Mouse (Mus musculus): ENCODE data around the gene Lrrc74a. TPM values are rescaled to one million over a fixed set of nuclear protein-coding genes. Genes with fewer than 3 reads are reported as not detected.

The Lrrc74a gene
- polyA plus RNA-seq, 1 experiment from 2014 or later: not detected

DNA sequence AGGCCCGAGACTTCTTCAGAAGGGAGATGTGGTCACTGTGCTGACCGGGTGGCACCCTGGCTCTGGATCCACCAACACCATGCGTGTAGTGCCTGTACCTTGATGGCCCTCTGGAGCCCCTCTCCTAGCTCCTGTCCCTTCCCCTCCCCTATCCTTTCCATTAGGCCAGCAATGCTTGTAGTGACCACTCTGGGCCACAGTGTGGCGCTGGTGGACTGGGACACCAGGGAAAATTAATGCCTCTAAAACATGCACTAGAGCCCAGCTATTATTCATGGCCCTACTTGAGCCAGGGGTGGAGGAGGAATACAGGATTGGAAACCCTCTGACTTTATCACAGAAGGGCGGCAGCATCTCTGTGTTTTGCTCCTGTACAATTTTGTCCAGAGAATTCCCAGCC is 18.8 kb upstream of the Lrrc74a start:
- WGBS (ENCODE audit: insufficient replicate concordance): 49% methylated on average over 5 of the region's 5 CpGs
- H3K36me3 ChIP-seq (replicated peaks; ENCODE audit: insufficient read depth, low read length): no peaks in the 10 kb centered on the region
- DNase-seq (peak; percentile 72), ATAC-seq (no peak)
- TF ChIP-seq CTCF (IDR thresholded peaks at IDR 0.05; ENCODE audit: low read depth): peak; percentile 81
- no peak for TF ChIP-seq EP300 (IDR thresholded peaks at IDR 0.05; ENCODE audit: low read depth)
- H3K9ac ChIP-seq (replicated peaks): no peak overlapping the region
- no peak overlapping the region for H3K4me3 ChIP-seq (ENCODE audit: low read depth, low read length)
- no peak overlapping the region for H3K4me2 ChIP-seq (ENCODE audit: low read depth, low read length)
- H3K4me1 ChIP-seq (ENCODE audit: insufficient read depth): no peaks in the 10 kb centered on the region
- no peaks in the 10 kb centered on the region for H3K27me3 ChIP-seq (ENCODE audit: insufficient read depth, low read length)
- H3K9me3 ChIP-seq (ENCODE audit: low read length): no peaks in the 10 kb centered on the region
- no peak overlapping the region for H3K27ac ChIP-seq (ENCODE audit: low read depth)

DNA sequence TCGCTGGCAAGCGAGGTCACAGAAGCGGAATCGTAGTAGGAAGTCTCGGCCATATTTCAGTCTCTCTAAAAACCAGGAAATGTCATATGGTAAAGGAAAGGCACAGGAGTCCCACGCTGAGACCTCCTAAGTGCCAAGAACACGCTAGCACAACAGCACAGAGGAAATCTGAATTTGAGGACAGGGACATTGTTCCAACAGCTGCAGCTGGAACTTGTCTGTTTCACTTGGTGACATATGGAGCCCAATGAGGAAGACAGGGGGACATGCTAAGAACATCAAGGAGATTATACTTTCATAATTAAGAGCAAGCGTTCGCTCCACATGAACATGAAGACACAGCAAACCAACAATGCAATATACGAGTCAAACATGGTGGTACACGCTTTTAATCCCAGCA is 17.2 kb upstream of the Lrrc74a start:
- Histone ChIP-seq H3K4me1 (ENCODE audit: insufficient read depth) (no peaks in the 10 kb centered on the region), H3K9ac (replicated peaks) (no peak overlapping the region), H3K9me3 (ENCODE audit: low read length) (no peaks in the 10 kb centered on the region), H3K36me3 (replicated peaks; ENCODE audit: insufficient read depth, low read length) (no peaks in the 10 kb centered on the region), H3K4me2 (ENCODE audit: low read depth, low read length) (no peak overlapping the region), H3K4me3 (ENCODE audit: low read depth, low read length) (no peak overlapping the region), H3K27me3 (ENCODE audit: insufficient read depth, low read length) (no peaks in the 10 kb centered on the region), H3K27ac (ENCODE audit: low read depth) (no peak overlapping the region)
- DNase-seq (no peak), ATAC-seq (no peak)
- 81% methylated on average over 11 of the region's 11 CpGs for WGBS (ENCODE audit: insufficient replicate concordance)
- no peak for TF ChIP-seq EP300 (IDR thresholded peaks at IDR 0.05; ENCODE audit: low read depth)
- TF ChIP-seq CTCF (IDR thresholded peaks at IDR 0.05; ENCODE audit: low read depth): no peak

- ATAC-seq: no peak
- Histone ChIP-seq H3K9me3 (ENCODE audit: low read length) (no peaks in the 10 kb centered on the region), H3K4me2 (ENCODE audit: low read depth, low read length) (no peak overlapping the region), H3K4me1 (ENCODE audit: insufficient read depth) (no peaks in the 10 kb centered on the region), H3K9ac (replicated peaks) (no peak overlapping the region), H3K36me3 (replicated peaks; ENCODE audit: insufficient read depth, low read length) (no peaks in the 10 kb centered on the region), H3K27ac (ENCODE audit: low read depth) (no peak overlapping the region), H3K4me3 (ENCODE audit: low read depth, low read length) (no peak overlapping the region), H3K27me3 (ENCODE audit: insufficient read depth, low read length) (no peaks in the 10 kb centered on the region)
- no peak for DNase-seq
- 83% methylated on average over 18 of the region's 18 CpGs for WGBS (ENCODE audit: insufficient replicate concordance)
- TF ChIP-seq CTCF (IDR thresholded peaks at IDR 0.05; ENCODE audit: low read depth) (no peak), EP300 (IDR thresholded peaks at IDR 0.05; ENCODE audit: low read depth) (no peak)
Measured at GRCm38 (mm10) chr12:86719961-86720639, 14.1 kb upstream of the Lrrc74a start.

DNA sequence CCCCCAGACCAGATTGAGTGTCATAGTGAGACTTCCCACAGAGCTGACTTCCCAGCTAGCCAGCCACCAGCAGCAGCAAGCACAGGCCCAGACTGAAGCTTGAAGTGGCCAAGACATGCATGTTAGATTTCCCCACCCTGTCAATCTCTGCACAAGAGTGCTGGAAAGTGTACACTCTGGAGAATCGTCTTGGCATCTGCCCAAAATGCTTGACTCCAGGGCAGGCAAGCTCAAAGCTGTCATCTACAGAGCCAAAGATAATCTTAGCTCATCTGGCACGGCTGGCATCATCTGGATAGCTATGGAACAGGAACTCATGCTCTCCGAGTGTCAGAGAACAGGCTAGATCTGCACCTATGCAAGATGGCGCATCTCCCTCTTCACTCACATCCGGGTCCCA is 12.7 kb upstream of the Lrrc74a start:
- DNase-seq: no peak
- TF ChIP-seq CTCF (IDR thresholded peaks at IDR 0.05; ENCODE audit: low read depth) (no peak), EP300 (IDR thresholded peaks at IDR 0.05; ENCODE audit: low read depth) (no peak)
- WGBS (ENCODE audit: insufficient replicate concordance): 73% methylated on average over 5 of the region's 5 CpGs

DNA sequence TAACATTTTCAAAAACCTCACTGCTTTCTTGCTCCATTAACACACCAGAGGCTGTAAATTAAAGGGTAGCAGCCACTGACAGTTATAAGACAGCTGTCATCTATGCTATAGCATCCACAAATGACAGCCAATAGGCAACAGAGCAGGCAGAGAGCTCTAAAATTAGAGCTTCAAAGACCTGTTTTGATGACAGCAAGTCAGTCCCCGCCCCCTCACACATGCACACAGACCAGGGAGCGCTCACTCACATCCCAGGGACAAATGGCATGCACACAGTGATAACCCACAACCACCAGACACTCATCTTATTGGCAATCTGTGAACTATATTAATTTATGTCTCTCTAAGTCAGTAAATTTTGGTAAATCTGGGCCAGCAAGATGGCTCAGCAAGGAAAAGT is 9.9 kb upstream of the Lrrc74a start:
- DNase-seq: no peak
- Histone ChIP-seq H3K27me3 (ENCODE audit: insufficient read depth, low read length) (no peaks in the 10 kb centered on the region), H3K4me1 (ENCODE audit: insufficient read depth) (peaks cover 7% of the 10 kb centered on the region; the same call in 1 of the 2 replicates), H3K4me2 (ENCODE audit: low read depth, low read length) (no peak overlapping the region), H3K36me3 (replicated peaks; ENCODE audit: insufficient read depth, low read length) (no peaks in the 10 kb centered on the region), H3K9ac (replicated peaks) (no peak overlapping the region), H3K4me3 (ENCODE audit: low read depth, low read length) (no peak overlapping the region), H3K27ac (ENCODE audit: low read depth) (no peak overlapping the region), H3K9me3 (ENCODE audit: low read length) (no peaks in the 10 kb centered on the region)
- no peak for ATAC-seq
- WGBS (ENCODE audit: insufficient replicate concordance): 69% methylated on average over 2 of the region's 2 CpGs
- no peak for TF ChIP-seq CTCF (IDR thresholded peaks at IDR 0.05; ENCODE audit: low read depth)
- TF ChIP-seq EP300 (IDR thresholded peaks at IDR 0.05; ENCODE audit: low read depth): no peak

More for the DNA sequence above, 12.7 kb upstream of the Lrrc74a start:
- no peaks in the 10 kb centered on the region for H3K9me3 ChIP-seq (ENCODE audit: low read length)
- no peaks in the 10 kb centered on the region for H3K36me3 ChIP-seq (replicated peaks; ENCODE audit: insufficient read depth, low read length)
- no peak overlapping the region for H3K9ac ChIP-seq (replicated peaks)
- H3K4me1 ChIP-seq (ENCODE audit: insufficient read depth): peaks cover 7% of the 10 kb centered on the region; the same call in 1 of the 2 replicates
- no peak overlapping the region for H3K4me2 ChIP-seq (ENCODE audit: low read depth, low read length)
- no peaks in the 10 kb centered on the region for H3K27me3 ChIP-seq (ENCODE audit: insufficient read depth, low read length)
- H3K4me3 ChIP-seq (ENCODE audit: low read depth, low read length): no peak overlapping the region
- ATAC-seq: no peak
- no peak overlapping the region for H3K27ac ChIP-seq (ENCODE audit: low read depth)

DNA sequence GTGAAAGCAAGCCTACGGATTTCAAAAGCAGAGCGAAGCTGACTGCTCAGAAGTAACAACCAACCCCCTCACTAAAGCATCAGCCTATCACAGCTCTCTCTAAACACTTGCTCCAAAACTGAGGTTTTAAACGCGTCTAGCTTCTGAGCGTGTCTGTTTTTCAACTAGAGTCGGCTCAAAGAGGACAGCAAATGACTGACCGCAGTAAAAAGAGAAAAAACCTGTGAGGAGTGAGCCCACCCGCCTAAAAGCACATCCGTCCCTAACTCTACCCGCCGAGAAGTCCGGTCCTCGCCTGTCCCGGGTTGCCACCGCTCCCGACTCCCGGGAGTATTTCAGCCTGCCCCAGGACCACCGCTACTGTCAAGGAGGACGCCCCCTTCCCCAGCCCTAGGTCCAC is 8.5 kb upstream of the Lrrc74a start:
- no peak for TF ChIP-seq EP300 (IDR thresholded peaks at IDR 0.05; ENCODE audit: low read depth)
- no peak for TF ChIP-seq CTCF (IDR thresholded peaks at IDR 0.05; ENCODE audit: low read depth)
- peak overlapping the region; percentile 56 for H3K9ac ChIP-seq (replicated peaks)
- H3K36me3 ChIP-seq (replicated peaks; ENCODE audit: insufficient read depth, low read length): no peaks in the 10 kb centered on the region
- H3K4me3 ChIP-seq (ENCODE audit: low read depth, low read length): peak overlapping the region; percentile 67
- H3K27ac ChIP-seq (ENCODE audit: low read depth): no peak overlapping the region
- H3K4me1 ChIP-seq (ENCODE audit: insufficient read depth): peaks cover 7% of the 10 kb centered on the region; the same call in 1 of the 2 replicates
- peak overlapping the region; percentile 100 for H3K4me2 ChIP-seq (ENCODE audit: low read depth, low read length)
- WGBS (ENCODE audit: insufficient replicate concordance): under 1% methylated on average over 19 of the region's 19 CpGs
- DNase-seq (no peak), ATAC-seq (peak; percentile 39)
- no peaks in the 10 kb centered on the region for H3K9me3 ChIP-seq (ENCODE audit: low read length)
- H3K27me3 ChIP-seq (ENCODE audit: insufficient read depth, low read length): no peaks in the 10 kb centered on the region

Measured in liver, postnatal 0 days (tissue).